16 mouse cellular contexts compared by ENCODE assay signal in genomic region chr14:24564801-24565624, GRCm38 (mm10).
DNase-seq lines count a peak whose midpoint lies in the region; ATAC-seq and TF ChIP-seq lines count a peak whose summit lies in the region.
"Had no signal": no experiment of that assay in that cellular context is flagged by ENCODE, and none has a peak within 500 bp of the region (broad histone marks: within the 10 kb centered on the region; RNA-seq: fewer than 3 reads in every experiment).

No protein-coding gene starts in this region.

- H3K4me3 ChIP-seq in layer of hippocampus, adult 2 months, result no peak overlapping the region
- H3K4me3 ChIP-seq in neural tube, embryonic 12.5 days, result no peak overlapping the region
- no peak overlapping the region for H3K4me3 ChIP-seq in neural tube, embryonic 15.5 days (replicated peaks)
- H3K4me3 ChIP-seq: heart, embryonic 13.5 days; myocyte had no signal

- no peaks in the 10 kb centered on the region for H3K9me3 ChIP-seq in neural tube, embryonic 12.5 days
- H3K9me3 ChIP-seq in neural tube, embryonic 15.5 days (replicated peaks), result no peaks in the 10 kb centered on the region
- H3K9me3 ChIP-seq: heart, embryonic 13.5 days had no signal

- H3K4me1 ChIP-seq in neural tube, embryonic 12.5 days, result 0 out of 2 replicates have a peak, but pooled peaks cover 8% of the 10 kb centered on the region
- H3K4me1 ChIP-seq in neural tube, embryonic 15.5 days, result peaks cover 21% of the 10 kb centered on the region

- H3K36me3 ChIP-seq in neural tube, embryonic 12.5 days, result no peaks in the 10 kb centered on the region
- H3K36me3 ChIP-seq in neural tube, embryonic 15.5 days, result no peaks in the 10 kb centered on the region
- H3K36me3 ChIP-seq: heart, embryonic 13.5 days had no signal

- no peak overlapping the region for H3K9ac ChIP-seq in neural tube, embryonic 12.5 days
- H3K9ac ChIP-seq in neural tube, embryonic 15.5 days (replicated peaks), result no peak overlapping the region
- H3K9ac ChIP-seq: heart, embryonic 13.5 days had no signal

- DNase-seq in embryo, embryonic 11 days, result peak; percentile 8
- no peak for DNase-seq in embryo, embryonic 10 days (ENCODE audit: low spot score)
- DNase-seq in layer of hippocampus, adult 2 months (ENCODE audit: low spot score in 2 of 2), result peak; percentile 28 to 54
- DNase-seq in layer of hippocampus, postnatal 25 days (ENCODE audit: extremely low spot score in 1 of 2, low spot score in 1 of 2), result no peak
- no peak for DNase-seq in neural tube, embryonic 10.5 days (ENCODE audit: extremely low spot score, low spot score)
- no peak for DNase-seq in thymus, postnatal 0 days (ENCODE audit: low spot score)
- DNase-seq: cerebellum, adult 11-12 months; gastrocnemius, postnatal 36 days; kidney, adult 18-20 months; kidney, postnatal 25 days; lung, adult 2 months; right cerebral cortex, postnatal 14 days had no signal

- WGBS in neural tube, embryonic 12.5 days, result 61% methylated on average over 9 of the region's 9 CpGs
- 41% methylated on average over 9 of the region's 9 CpGs for WGBS in neural tube, embryonic 15.5 days

- H3K4me2 ChIP-seq in neural tube, embryonic 12.5 days (replicated peaks), result no peak overlapping the region
- H3K4me2 ChIP-seq in neural tube, embryonic 15.5 days, result no peak overlapping the region
- H3K4me2 ChIP-seq: heart, embryonic 13.5 days had no signal

- H3K27ac ChIP-seq in layer of hippocampus, adult 2 months, result peak overlapping the region; percentile 46; the same call in 1 of the 2 replicates
- 0 out of 2 replicates have a peak overlapping the region, but pooled peaks have one; percentile 7 for H3K27ac ChIP-seq in neural tube, embryonic 12.5 days
- peak overlapping the region; percentile 60 for H3K27ac ChIP-seq in neural tube, embryonic 15.5 days (replicated peaks)
- H3K27ac ChIP-seq: heart, embryonic 13.5 days had no signal

- TF ChIP-seq CTCF in layer of hippocampus, adult 2 months (conservative IDR thresholded peaks at IDR 0.05), result no peak

- no peaks in the 10 kb centered on the region for H3K27me3 ChIP-seq in neural tube, embryonic 12.5 days (replicated peaks)
- H3K27me3 ChIP-seq in neural tube, embryonic 15.5 days (replicated peaks), result no peaks in the 10 kb centered on the region
- H3K27me3 ChIP-seq: heart, embryonic 13.5 days had no signal

- no peak for ATAC-seq in neural tube, embryonic 12.5 days (ENCODE audit: low FRiP score, low read depth)
- ATAC-seq in neural tube, embryonic 15.5 days (ENCODE audit: low FRiP score), result no peak; the same call in 1 of the 2 replicates

Comparison
In these comparisons a context has a peak if more than half of its experiments do, and no peak if none do; other contexts are left out.
1. DNase-seq: peak in embryo, embryonic 11 days (single experiment) and layer of hippocampus, adult 2 months (2 of 2); none in embryo, embryonic 10 days (single experiment), layer of hippocampus, postnatal 25 days (0 of 2), neural tube, embryonic 10.5 days (single experiment) and thymus, postnatal 0 days (single experiment).
2. H3K27ac ChIP-seq: peak in every context shown above with its lines; median percentile 60 in neural tube, embryonic 15.5 days; 46 in layer of hippocampus, adult 2 months; 7 in neural tube, embryonic 12.5 days.